Mouse (Mus musculus) cerebellum, adult 2 months (tissue): ENCODE measurements around the gene 2010300C02Rik. TPM values are rescaled to one million over a fixed set of nuclear protein-coding genes. Genes with fewer than 3 reads are reported as not detected.

Experiments
- DNase-seq, 2 experiments: peaks; one replicate each; pipeline ENCODE4 v3.0.0; 2021
- H3K27ac ChIP-seq: fragments of 200-500 bp; 2 replicates; pipeline ENCODE4 v1.5.1; 2012; ENCODE audit warnings: low read length, control low read depth, inconsistent platforms; ENCODE audit not compliant: insufficient read depth
- H3K27me3 ChIP-seq: fragments of 200-500 bp; 2 replicates; pipeline ENCODE4 v1.6.1; 2012; ENCODE audit warnings: inconsistent platforms, mild to moderate bottlenecking, low read length, moderate library complexity; ENCODE audit not compliant: control insufficient read depth, insufficient read depth
- H3K4me1 ChIP-seq: fragments of 200-500 bp; 2 replicates; pipeline ENCODE4 v1.6.1; 2011; ENCODE audit warnings: low read length; ENCODE audit not compliant: control insufficient read depth, insufficient read depth
- H3K4me3 ChIP-seq: fragments of 200-500 bp; replicated peaks from 2 replicates; pipeline ENCODE3; 2011; ENCODE audit warnings: mild to moderate bottlenecking, low read depth, low read length, control low read depth; ENCODE audit not compliant: insufficient read depth
- CTCF ChIP-seq: fragments of 200-500 bp; IDR thresholded peaks from 2 replicates; pipeline ENCODE4 v1.5.1; 2011; ENCODE audit warnings: low read depth, mild to moderate bottlenecking, control low read depth, low read length, moderate library complexity, borderline replicate concordance; ENCODE audit not compliant: insufficient read depth
- POLR2A ChIP-seq: fragments of 200-500 bp; IDR thresholded peaks from 2 replicates; pipeline ENCODE4 v1.6.1; 2011; ENCODE audit warnings: low read length, control low read depth, borderline replicate concordance; ENCODE audit not compliant: insufficient read depth
- WGBS: fragments of 180-500 bp; shearing (Covaris S2); methylation state at CpG from one replicate; pipeline ENCODE4 v1.1.7; 2018; 5-methylcytosine and 5-hydroxymethylcytosine counted together
- polyA plus RNA-seq: library from polyadenylated mRNA; depleted of rRNA; stranded (reverse); fragments of >200 nt; gene quantifications from 2 replicates; pipeline ENCODE4 v1.2.3, GENCODE M21; 2012

The 2010300C02Rik gene
- polyA plus RNA-seq, 1 experiment: 21.7 TPM

DNA sequence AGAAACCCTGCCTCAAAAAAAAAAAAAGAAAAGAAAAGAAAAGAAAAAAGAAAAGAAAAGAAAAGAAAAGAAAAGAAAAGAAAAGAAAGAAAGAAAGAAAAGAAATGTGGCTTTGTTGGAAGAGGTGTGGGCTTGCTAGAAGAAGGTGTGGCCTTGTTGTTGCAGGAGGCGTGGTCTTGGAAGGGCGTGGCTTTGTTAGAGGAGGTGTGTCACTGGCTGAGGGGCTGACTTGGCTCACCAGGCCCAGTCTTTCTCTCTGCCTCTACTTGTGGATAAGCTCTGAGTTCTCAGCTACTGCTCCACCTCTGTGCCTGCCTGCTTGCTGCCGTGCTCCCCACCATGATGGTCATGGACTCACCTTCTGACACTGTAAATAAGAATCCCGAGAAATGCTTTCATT, 17.2 kb upstream of the 2010300C02Rik start:
- Histone ChIP-seq H3K27me3 (no peaks in the 10 kb centered on the region), H3K4me1 (no peaks in the 10 kb centered on the region), H3K4me3 (no peak overlapping the region), H3K27ac (no peak overlapping the region)
- no peak for TF ChIP-seq CTCF
- no peak for TF ChIP-seq POLR2A
- DNase-seq: no peak
- WGBS: 88% methylated on average over 4 of the region's 4 CpGs

DNA sequence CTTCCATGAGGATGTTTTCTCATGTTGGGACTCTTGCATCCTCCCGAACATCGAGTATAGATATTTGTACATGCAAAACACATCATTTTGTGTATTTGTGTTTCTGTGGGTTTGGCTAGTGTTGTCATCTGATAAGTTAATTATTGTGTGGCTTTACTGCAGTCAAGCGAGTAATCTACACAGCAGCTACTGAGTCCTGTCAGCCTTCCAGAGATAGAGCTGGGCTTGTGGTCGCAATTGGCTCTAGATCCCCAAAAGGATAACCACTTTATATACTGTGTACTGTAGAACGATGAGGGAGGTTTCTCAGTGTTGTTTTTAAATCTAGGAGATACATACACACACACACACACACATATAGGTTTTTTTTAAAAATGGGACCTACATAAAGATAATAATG, 16.0 kb upstream of the 2010300C02Rik start:
- H3K27ac ChIP-seq: no peak overlapping the region
- no peak overlapping the region for H3K4me3 ChIP-seq
- H3K27me3 ChIP-seq: no peaks in the 10 kb centered on the region
- 86% methylated on average over 5 of the region's 5 CpGs for WGBS
- TF ChIP-seq POLR2A (no peak), CTCF (no peak)
- no peak for DNase-seq
- no peaks in the 10 kb centered on the region for H3K4me1 ChIP-seq

DNA sequence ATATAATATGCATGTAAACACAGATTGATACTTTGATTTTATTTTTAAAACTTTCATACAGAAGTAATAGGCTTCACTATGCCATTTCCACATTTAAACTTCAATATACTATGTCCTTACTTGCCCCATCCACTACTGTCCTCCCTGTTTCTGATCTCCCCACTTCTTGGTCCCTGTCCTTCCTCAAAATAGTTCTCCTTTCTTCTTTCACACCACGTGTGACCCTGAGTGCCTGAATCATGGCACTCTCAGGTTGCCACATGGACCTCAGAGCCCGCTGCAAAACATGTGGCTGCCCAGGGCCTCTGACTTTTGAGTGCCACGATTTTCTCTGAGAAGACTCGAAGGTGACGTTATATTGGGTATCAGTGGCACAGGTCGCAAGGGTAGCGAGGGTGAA, 15.0 kb upstream of the 2010300C02Rik start:
- no peak for DNase-seq
- WGBS: 76% methylated on average over 7 of the region's 7 CpGs
- H3K27me3 ChIP-seq: no peaks in the 10 kb centered on the region
- no peak for TF ChIP-seq CTCF
- TF ChIP-seq POLR2A: no peak
- no peaks in the 10 kb centered on the region for H3K4me1 ChIP-seq
- no peak overlapping the region for H3K27ac ChIP-seq
- H3K4me3 ChIP-seq: no peak overlapping the region

- no peak overlapping the region for H3K27ac ChIP-seq
- no peak for DNase-seq
- no peak for TF ChIP-seq POLR2A
- TF ChIP-seq CTCF: no peak
Measured at GRCm38 (mm10) chr1:37729353-37729752, 9.5 kb upstream of the 2010300C02Rik start.

DNA sequence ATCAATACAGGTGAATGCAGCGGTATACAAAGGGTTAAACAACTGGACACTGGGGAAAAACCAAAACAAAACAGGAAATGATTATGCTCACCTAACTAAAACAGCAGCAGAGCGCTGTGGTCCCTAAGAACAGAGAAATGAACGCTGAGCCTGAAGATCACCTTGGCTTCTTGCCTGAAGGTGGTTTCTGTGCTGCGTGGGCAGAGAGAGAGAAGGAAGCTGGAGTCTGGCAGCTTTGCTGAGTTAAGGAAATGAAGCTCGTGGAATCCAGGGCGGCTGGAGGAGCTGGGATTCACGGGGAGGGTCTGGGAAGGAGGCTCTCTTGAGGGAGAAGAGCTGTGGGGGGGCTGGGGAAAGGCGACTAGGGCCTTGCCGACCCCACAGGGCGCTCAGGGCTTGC, 8.2 kb upstream of the 2010300C02Rik start:
- Histone ChIP-seq H3K27me3 (no peaks in the 10 kb centered on the region), H3K4me3 (no peak overlapping the region), H3K4me1 (no peaks in the 10 kb centered on the region), H3K27ac (no peak overlapping the region)
- DNase-seq: no peak
- TF ChIP-seq CTCF (no peak), POLR2A (no peak)
- WGBS: 49% methylated on average over 10 of the region's 10 CpGs

More at GRCm38 (mm10) chr1:37729353-37729752, 9.5 kb upstream of the 2010300C02Rik start:
- H3K4me3 ChIP-seq: no peak overlapping the region
- 89% methylated on average over 8 of the region's 8 CpGs for WGBS
- no peaks in the 10 kb centered on the region for H3K4me1 ChIP-seq
- no peaks in the 10 kb centered on the region for H3K27me3 ChIP-seq

DNA sequence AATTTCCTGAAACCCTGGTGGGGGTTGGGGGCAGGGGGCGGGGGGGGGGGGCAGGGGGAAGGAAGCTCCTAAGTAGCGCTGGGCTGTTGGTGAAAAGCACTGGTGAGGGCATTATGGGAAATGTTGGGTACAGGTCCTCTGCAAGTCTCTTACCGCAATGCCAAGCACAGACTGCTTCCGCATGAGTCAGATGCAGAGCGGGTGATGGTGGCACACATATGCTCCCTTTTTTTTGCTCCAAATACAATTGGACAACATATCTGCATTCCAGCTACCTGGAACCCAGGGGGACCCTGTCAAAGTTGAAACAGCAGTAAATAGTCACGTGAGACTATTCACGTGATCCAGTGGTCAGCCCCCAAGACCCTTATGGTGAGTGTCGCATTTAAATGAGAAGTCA, 7.3 kb upstream of the 2010300C02Rik start:
- DNase-seq: no peak
- H3K27me3 ChIP-seq: no peaks in the 10 kb centered on the region
- 78% methylated on average over 8 of the region's 8 CpGs for WGBS
- TF ChIP-seq CTCF: no peak
- TF ChIP-seq POLR2A: no peak
- no peak overlapping the region for H3K4me3 ChIP-seq
- H3K4me1 ChIP-seq: no peaks in the 10 kb centered on the region
- no peak overlapping the region for H3K27ac ChIP-seq

GRCm38 (mm10) chr1:37726426-37726825, 6.5 kb upstream of the 2010300C02Rik start:
- Histone ChIP-seq H3K27ac (no peak overlapping the region), H3K4me3 (no peak overlapping the region), H3K27me3 (no peaks in the 10 kb centered on the region), H3K4me1 (no peaks in the 10 kb centered on the region)
- TF ChIP-seq POLR2A (no peak), CTCF (no peak)
- WGBS: 81% methylated on average over 8 of the region's 8 CpGs
- DNase-seq: no peak

- Histone ChIP-seq H3K27ac (no peak overlapping the region), H3K27me3 (no peaks in the 10 kb centered on the region), H3K4me1 (no peaks in the 10 kb centered on the region), H3K4me3 (no peak overlapping the region)
- WGBS: 59% methylated on average over 12 of the region's 12 CpGs
- TF ChIP-seq POLR2A (no peak), CTCF (no peak)
- DNase-seq: no peak
Measured at GRCm38 (mm10) chr1:37725880-37726279, 6.0 kb upstream of the 2010300C02Rik start.

GRCm38 (mm10) chr1:37721092-37721491, 1.2 kb upstream of the 2010300C02Rik start:
- TF ChIP-seq CTCF (no peak), POLR2A (no peak)
- Histone ChIP-seq H3K27ac (no peak overlapping the region), H3K27me3 (no peaks in the 10 kb centered on the region), H3K4me1 (no peaks in the 10 kb centered on the region), H3K4me3 (no peak overlapping the region)
- WGBS: 85% methylated on average over 5 of the region's 5 CpGs
- DNase-seq: no peak
